32 mouse cellular contexts compared by ENCODE assay signal in genomic region chr6:91808022-91808421, GRCm38 (mm10). TPM values are rescaled to one million over a fixed set of nuclear protein-coding genes. Genes with fewer than 3 reads are reported as not detected.
DNase-seq lines count a peak whose midpoint lies in the region; ATAC-seq and TF ChIP-seq lines count a peak whose summit lies in the region.
"Had no signal": no experiment of that assay in that cellular context is flagged by ENCODE, and none has a peak within 500 bp of the region (broad histone marks: within the 10 kb centered on the region; RNA-seq: fewer than 3 reads in every experiment).

No protein-coding gene starts in this region.

- peak overlapping the region in 1 of 2 experiments; percentile 89; a peak in 2 of 4 replicates for H3K27ac ChIP-seq in heart, embryonic 14.5 days (replicated peaks in 1 of 2; ENCODE audit: control insufficient read depth in 1 of 2, insufficient read depth in 1 of 2, low read depth in 2 of 2, low read length in 2 of 2)
- H3K27ac ChIP-seq: embryonic facial prominence, embryonic 13.5 days; hindbrain, embryonic 12.5 days; hindbrain, postnatal 0 days; intestine, embryonic 15.5 days; kidney, postnatal 0 days; liver, embryonic 14.5 days; macrophage; neural tube, embryonic 12.5 days; stomach, postnatal 0 days had no signal

- H3K4me1 ChIP-seq in heart, embryonic 14.5 days (ENCODE audit: control insufficient read depth in 2 of 2, insufficient read depth in 2 of 2, low read length in 2 of 2): peaks cover 26 to 42% of the 10 kb centered on the region in 2 experiments
- peaks cover 35% of the 10 kb centered on the region for H3K4me1 ChIP-seq in E14TG2a.4 (replicated peaks; ENCODE audit: low read depth, low read length)

- TF ChIP-seq CTCF in E14TG2a.4 (conservative IDR thresholded peaks at IDR 0.05; ENCODE audit: low read length): no peak

- no peak; the same call in 1 of the 2 replicates for ATAC-seq in heart, embryonic 14.5 days (ENCODE audit: insufficient number of reproducible peaks, insufficient read depth, low FRiP score, low read depth)
- ATAC-seq: hindbrain, postnatal 0 days had no signal

- no peak overlapping the region; the same call in 1 of the 2 replicates for H3K9ac ChIP-seq in heart, embryonic 14.5 days (ENCODE audit: low read length)
- H3K9ac ChIP-seq: intestine, embryonic 15.5 days; liver, embryonic 14.5 days; neural tube, embryonic 12.5 days had no signal

- 45% methylated on average over 6 of the region's 6 CpGs for WGBS in heart, embryonic 14.5 days

- H3K27me3 ChIP-seq in heart, embryonic 14.5 days (ENCODE audit: control insufficient read depth, insufficient read depth, low read length): peaks cover 15% of the 10 kb centered on the region
- H3K27me3 ChIP-seq in E14TG2a.4 (ENCODE audit: insufficient read depth, low read length): peaks cover 75% of the 10 kb centered on the region

- H3K36me3 ChIP-seq in heart, embryonic 14.5 days (ENCODE audit: control insufficient read depth, insufficient read depth, low read length): no peaks in the 10 kb centered on the region
- H3K36me3 ChIP-seq in E14TG2a.4 (ENCODE audit: insufficient read depth, low read length): no peaks in the 10 kb centered on the region
- H3K36me3 ChIP-seq: embryonic facial prominence, embryonic 13.5 days; forebrain, embryonic 10.5 days; hindbrain, embryonic 12.5 days; intestine, embryonic 15.5 days; neural tube, embryonic 12.5 days had no signal

- peak; percentile 18 for DNase-seq in adrenal gland, postnatal 10 days
- no peak for DNase-seq in adrenal gland, adult 18-20 months (ENCODE audit: low spot score in 2 of 2)
- DNase-seq in heart, postnatal 4 days: no peak
- DNase-seq in adrenal gland, postnatal 25 days: peak; percentile 15
- DNase-seq in gastrocnemius, postnatal 25 days: no peak
- DNase-seq in kidney, adult 9 months: no peak
- DNase-seq: cerebellum, adult 18-20 months; cerebellum, postnatal 10 days; gastrocnemius, postnatal 10 days; heart, postnatal 14 days; kidney, adult 2 months; kidney, postnatal 4 days; lung, adult 2 months; lung, postnatal 10 days; thymus, adult 18-20 months; thymus, postnatal 25 days had no signal

- H3K4me3 ChIP-seq in heart, embryonic 14.5 days (ENCODE audit: control insufficient read depth in 1 of 2, insufficient read depth in 1 of 2, low read depth in 1 of 2, low read length in 2 of 2): no peak overlapping the region
- H3K4me3 ChIP-seq in E14TG2a.4 (replicated peaks; ENCODE audit: low read length): peak overlapping the region; percentile 71
- H3K4me3 ChIP-seq: myocyte; neural tube, embryonic 12.5 days had no signal

- no peaks in the 10 kb centered on the region for H3K9me3 ChIP-seq in heart, embryonic 14.5 days (ENCODE audit: control insufficient read depth, low read length)
- no peaks in the 10 kb centered on the region for H3K9me3 ChIP-seq in E14TG2a.4 (ENCODE audit: low read length)
- H3K9me3 ChIP-seq: embryonic facial prominence, embryonic 13.5 days; forebrain, embryonic 10.5 days; hindbrain, embryonic 12.5 days; intestine, embryonic 15.5 days; neural tube, embryonic 12.5 days had no signal

- H3K4me2 ChIP-seq in heart, embryonic 14.5 days (ENCODE audit: low read length): peak overlapping the region; percentile 68

RNA-seq across cellular contexts. Expression of gene Grip2, which starts 19.0 kb away (rescaled TPM):
- 1 to 10 TPM; 1.5 to 2.6 TPM for total RNA-seq in adrenal gland, postnatal 10 days (2021)
- total RNA-seq in adrenal gland, adult 18-20 months (2021): 1 to 10 TPM; 1.7 to 2.1 TPM
- polyA plus RNA-seq in heart, embryonic 14.5 days (2014; fragmentation: Nextera tagmentation; extraction: Ambion mirVana): 6.7 and 7.8 TPM in 2 replicates
- total RNA-seq in heart, postnatal 4 days (2021): 10 to 100 TPM; 18.8 to 19.6 TPM
- 1.4 and 1.9 TPM in 2 replicates for total RNA-seq in adrenal gland, postnatal 25 days (2021)
- 1 to 10 TPM; 3.9 to 5.3 TPM for total RNA-seq in gastrocnemius, postnatal 25 days (2021)
- total RNA-seq: common myeloid progenitor, adult 5-6 weeks; granulocyte monocyte progenitor cell, adult 5-6 weeks; megakaryocyte-erythroid progenitor cell, adult 5-6 weeks had no signal
- polyA plus RNA-seq: macrophage had no signal

Comparison
In these comparisons a context has a peak if more than half of its experiments do, and no peak if none do; other contexts are left out.
1. DNase-seq: peak in adrenal gland, postnatal 10 days (single experiment) and adrenal gland, postnatal 25 days (single experiment); none in adrenal gland, adult 18-20 months (0 of 2), heart, postnatal 4 days (single experiment), gastrocnemius, postnatal 25 days (single experiment) and kidney, adult 9 months (single experiment).